Mouse (Mus musculus): ENCODE results near the gene Gm26566.

DNA sequence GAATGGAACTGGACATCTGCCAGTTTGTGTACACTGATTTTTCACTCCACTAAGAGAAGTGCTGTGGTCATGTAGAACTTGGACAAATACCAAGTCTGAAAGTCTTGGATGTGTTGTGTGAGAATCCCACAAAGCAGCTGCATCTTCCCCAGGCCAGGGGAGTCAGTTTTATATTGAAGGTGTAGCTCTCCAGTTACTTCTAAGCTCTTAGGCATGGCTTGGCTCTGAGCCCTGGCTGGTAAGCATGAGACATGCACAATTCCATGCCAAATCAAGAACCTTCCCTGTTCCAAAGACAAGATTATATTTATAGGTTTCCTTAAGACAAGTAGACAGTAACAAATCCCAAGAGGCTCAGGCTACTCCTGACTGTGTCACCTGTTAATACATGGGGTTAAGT lies 6.5 kb upstream of the Gm26566 start:
- no peak for TF ChIP-seq CTCF (IDR thresholded peaks at IDR 0.05; ENCODE audit: control insufficient read depth, insufficient read depth, insufficient replicate concordance, low read depth, low read length)
- TF ChIP-seq POLR2A (IDR thresholded peaks at IDR 0.05; ENCODE audit: control insufficient read depth, low read depth, low read length), result no peak
